Mouse (Mus musculus) thymus, postnatal 0 days (tissue): ENCODE measurements around the gene Map3k20. TPM values are rescaled to one million over a fixed set of nuclear protein-coding genes. Genes with fewer than 3 reads are reported as not detected.
A peak's percentile ranks its signal among the peaks of the same experiment; 100 is the strongest.

Source experiments
- DNase-seq: peaks from one replicate; pipeline ENCODE4 v3.0.0-alpha.2; 2015; ENCODE audit warnings: low spot score
- polyA plus RNA-seq: library from polyadenylated mRNA; unstranded; fragments of >200 nt; fragmentation: Nextera tagmentation; extraction: Ambion mirVana; gene quantifications from 2 replicates; pipeline ENCODE4 v1.2.1, GENCODE M21; 2015

Map3k20 gene
- polyA plus RNA-seq, 1 experiment from 2014 or later: 9.4 TPM

DNA sequence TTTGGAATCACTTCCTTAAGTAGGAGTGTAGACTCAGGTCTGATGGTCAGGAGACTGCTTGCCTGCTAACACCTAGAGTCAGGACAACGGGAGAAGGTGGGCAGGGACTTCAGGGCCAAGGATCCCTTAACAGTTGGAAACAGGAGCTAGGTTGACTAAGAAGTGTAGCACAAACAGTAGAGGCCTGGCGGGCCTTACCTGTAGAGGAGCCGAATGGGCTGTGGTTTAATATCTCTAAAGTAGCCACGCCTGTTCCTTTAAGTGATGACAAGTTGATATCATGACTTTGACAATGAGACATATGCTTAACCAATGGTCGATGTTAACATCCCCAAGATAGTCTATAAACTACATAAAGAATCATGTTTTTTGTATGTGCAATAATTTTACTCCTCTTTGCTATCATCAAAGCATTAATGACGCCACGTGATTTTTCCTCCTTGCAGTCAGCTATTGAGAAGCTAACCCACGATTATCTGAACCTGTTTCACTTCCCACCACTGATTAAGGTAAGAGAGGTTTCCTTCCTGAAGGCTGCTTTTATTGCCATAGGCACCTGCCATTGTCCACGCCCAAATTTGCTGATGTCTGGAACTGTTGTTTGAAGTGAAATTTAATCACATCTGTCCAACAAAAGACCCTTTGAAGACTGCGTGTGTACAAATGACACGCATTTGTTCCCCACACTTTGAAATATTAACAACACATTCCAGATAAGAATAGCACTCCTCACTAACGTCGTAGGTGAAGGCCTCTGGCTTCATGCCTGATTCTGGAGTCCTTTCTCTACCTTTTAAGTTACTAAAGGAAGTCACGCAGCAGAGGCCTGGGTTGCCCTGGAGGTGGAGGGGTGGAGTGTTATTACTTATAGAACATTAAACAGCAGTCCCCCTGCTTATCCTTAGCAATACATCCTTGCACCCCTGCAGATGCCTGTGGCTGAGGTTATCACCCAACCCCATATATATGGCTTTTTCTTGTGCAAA is 131.0 kb downstream of the Map3k20 start:
- no peak for DNase-seq

DNA sequence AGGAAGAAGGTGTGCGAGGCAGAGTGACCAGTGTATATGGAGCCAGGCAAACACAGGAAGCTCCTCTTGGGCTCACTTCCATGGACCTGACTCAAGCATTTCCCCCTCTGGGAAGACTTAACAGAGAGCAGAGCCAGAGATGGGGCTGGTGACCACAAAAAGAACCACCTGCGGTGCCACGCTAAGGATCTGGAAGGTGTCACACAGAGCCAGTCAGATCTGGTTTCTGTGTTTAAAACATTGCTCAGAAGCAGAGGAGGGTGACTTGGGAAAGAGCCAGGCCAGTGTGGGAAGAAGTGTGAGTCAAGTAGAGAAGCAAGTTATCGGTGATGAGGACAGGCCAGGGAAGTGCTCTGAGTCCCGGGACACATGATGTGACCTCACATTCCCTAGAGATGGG is 135.1 kb downstream of the Map3k20 start:
- DNase-seq: peak; percentile 12

DNA sequence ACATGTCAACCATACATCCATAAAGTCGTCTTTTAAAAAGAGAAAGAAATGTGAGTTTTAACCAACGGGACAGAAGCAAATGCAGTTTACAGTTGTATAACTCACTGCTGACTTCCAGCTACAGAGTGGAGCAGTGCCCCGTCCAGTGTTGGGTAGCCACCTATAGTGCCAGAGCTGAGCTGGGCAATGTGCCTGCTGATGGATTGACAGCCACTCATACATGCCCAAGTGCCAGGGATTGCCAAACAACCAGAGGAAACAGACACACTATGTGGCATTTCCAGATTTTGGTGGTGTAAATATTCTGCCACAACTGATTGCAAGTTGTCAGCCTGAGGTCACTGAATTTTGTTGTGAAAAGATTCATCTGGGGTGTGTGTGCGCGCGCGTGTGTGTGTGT is 139.2 kb downstream of the Map3k20 start:
- DNase-seq: no peak

DNA sequence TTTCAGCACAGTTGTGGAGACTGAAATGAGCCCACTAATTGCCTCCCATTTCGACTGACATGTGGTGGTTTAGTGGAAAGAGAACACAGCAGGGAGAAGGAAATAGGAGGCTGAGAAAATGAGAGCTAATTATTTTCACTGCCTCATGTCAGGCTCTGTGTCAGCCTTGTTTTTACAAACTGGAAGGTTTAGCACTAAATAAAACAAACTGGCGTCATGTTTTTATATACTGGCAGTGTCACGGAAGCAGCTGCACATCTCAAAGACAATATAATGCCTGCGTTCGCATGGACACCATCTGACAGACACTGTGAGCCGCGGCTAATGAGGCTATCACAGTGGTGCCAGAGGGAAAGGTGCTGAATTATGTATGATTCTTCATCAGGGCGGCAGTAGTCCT is 141.3 kb downstream of the Map3k20 start:
- DNase-seq: no peak

DNA sequence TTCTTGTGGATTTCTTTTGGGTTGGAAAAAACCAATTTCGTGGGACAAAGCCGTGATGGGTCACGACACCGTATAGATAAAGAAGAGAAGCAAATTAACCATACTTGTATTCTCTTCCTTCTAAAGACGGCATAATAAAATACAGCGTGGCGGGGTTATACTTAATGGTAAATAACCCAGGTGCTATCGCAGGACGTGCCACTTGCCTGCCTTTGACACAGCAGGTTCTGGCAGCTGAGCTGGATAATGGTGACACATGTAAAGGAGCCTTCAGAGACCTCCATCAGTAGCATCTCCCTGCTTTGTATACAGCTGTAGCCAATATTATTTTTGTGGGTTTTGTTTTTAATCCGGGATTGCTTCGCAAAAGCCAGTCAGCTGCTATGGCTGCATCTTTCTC is 141.9 kb downstream of the Map3k20 start:
- DNase-seq: no peak

DNA sequence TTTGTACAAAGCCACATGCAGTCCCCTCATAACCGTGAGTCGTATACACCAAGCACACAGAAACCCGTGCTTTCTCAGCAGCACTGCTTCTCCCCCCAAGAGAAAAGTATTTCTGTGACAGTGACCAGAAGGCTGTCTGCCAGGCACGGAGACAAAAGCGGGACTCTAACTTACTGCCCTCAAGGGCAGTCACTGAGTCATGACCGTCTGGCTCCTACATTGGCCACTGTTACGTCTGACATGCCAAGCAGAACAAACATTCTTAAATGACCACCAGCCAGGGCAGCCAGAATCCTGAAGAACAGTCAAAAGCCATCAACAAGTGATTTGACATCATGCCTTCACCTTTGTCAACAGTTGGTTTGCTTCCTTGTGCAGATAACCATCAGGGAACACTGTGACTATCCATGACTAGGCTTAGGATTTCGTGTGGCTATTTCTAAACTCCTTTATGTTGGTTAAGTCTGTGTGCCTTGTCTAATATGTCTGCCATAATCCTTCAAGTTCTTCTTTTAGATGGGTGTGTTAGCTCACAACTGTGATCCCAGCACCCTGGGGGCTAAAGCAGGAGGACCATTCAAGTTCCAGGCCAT is 153.6 kb downstream of the Map3k20 start:
- DNase-seq: no peak

DNA sequence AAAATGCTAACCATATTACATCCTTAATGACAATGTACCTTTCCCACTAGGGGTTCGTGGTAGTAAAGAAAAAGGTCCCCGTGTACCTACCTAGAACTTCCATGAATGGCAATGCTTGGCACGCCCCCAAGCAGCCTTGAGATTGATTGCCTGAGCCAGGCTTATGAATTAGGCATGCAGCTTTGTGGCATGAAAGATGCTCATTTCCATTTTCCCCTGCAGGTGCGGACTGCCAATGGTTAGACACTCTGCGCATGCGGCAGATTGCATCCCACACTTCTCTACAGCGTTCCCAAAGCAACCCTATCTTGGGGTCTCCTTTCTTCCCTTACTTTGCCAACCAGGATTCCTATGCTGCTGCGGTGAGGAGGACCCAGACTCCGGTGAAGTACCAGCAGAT is 155.6 kb downstream of the Map3k20 start:
- no peak for DNase-seq

DNA sequence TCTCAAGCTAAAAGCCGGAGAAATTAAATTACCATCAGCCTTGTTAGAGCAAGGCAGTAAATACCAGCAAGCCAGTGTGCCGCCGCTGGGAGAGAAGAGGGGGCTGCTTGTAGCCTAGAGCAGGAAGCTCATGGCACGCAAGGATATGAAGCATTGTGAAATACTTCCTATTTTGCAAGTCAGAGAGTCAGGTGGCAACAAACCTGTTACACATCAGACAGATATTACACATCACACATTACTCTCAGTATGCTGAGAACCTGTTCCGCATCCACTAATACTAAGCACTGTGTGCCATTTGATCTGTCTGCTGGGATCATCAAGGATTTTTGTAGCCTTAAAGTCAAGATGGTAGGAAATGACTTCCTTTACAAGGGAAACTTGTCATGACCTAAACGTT is 157.4 kb downstream of the Map3k20 start:
- no peak for DNase-seq

DNA sequence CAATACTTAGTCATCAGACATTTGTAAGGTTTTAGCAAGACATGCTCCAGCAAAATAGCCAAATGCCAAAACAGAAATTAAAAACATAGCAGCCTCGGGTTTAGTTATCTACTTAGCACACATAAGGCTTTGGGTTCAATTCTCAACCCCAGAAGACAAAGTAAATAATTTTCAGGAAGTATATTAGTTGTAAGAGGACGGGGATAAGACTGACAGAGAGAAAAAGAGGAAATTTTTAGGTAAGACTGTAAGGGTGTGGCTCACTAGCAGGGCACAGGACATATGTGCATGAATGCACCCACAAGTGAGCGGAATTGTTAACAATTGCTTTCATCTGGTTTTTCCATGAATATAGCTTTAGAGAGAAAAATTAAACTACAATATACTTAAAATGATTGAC is 158.5 kb downstream of the Map3k20 start:
- no peak for DNase-seq

DNA sequence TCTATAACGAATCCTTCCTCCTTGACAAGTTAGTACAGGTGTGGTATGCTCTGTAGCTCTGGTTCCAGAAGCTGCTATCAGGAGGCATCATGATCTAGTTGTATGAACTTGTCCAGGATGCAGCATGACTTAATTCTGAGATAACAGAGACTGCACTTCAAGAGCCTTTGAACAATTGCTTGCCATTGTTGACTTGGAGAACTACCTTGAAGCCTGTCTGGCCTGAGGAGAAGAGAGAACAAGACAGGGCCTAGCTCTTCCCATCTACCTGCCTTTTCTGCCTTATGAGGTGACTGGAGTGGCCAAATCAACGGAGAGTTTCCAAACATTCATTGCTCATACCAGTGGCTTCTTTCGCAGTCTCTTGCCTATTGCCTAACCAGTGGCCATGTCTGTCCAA is 160.7 kb downstream of the Map3k20 start:
- DNase-seq: no peak

DNA sequence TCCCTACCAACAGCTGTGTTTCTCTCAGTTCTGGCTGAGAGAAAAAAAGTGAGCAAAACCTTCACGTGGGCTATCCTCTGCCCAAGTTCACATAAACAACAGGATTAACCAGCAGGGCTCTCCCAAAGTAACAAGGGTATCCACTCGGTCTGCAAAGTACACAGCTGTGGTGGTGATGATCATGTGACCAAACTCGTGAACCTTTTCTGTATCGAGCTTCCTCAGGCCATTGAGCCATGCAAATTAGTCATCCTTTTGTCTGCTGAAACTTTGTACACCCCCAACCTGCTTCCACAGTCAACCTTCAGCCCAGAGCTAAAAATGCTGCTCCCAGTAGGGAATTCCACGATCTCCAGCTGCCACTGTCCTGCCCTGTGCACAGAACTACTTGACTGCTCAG is 161.2 kb downstream of the Map3k20 start:
- DNase-seq: no peak

DNA sequence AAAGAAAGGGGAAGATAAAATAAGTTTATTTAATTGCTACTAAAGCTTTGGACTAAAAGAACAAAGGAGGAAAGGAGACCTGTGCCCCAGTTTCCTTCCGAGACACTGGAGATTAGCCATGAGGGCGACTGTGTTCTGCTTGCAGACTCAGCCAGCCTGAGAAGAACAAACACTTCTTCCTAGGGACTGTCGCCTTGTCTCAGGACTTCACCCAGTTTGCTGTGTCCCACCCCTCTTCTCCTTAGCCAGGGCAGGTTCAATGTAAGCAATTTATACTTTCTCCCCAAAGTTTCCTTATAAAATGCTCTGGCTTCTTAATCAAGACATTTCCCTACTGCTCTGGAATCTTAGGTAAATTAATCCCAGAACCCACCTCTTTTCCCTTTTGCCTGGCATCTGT is 168.1 kb downstream of the Map3k20 start:
- no peak for DNase-seq

DNA sequence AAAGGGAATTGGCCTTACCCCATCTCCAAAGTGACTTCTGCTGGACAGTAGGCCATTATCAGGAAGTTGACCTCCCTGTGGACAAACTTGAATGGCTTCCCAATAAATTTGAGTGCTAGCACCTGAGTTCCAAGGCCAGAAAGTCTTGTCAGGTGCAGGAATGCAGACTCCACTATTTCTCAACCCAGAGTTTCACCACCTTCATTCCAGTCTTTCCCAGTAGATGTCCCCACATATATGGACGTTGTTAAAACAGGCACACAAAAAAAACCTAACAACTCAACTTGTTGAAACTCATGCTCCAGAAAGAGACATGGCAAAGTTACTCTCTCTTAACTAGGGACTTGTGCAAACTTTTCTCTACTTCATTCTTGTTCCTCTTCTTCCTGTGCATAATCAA is 170.8 kb downstream of the Map3k20 start:
- DNase-seq: no peak

DNA sequence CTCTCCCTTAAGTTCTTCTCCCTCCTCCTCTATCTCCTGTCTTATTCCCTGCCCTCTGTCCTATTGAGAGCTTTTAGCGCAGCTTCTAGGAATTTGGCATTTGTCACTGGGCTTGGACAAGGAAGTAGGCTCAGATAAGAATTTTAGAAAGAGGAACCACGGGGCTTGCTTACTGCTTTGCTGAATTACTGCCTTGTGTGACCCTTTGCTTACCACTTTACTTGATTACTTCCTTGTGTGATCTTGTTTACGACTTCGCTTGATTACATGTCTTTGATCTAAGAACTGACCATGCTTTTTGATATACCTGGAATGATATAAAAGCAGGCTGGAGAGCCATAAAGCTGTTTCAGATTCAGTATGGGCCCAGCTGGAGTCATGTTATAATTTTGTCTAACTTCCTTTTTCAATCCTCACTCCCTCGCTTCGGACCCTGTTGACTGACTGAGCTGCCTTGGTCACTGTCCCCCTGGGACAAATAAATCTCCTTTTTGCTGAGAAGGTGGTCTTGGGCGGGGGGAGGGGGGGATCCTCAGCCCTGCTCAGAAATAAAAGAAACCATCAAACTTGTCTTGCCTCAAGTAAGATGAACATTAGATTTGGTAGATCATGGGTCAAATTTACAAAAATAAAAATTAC is 179.1 kb downstream of the Map3k20 start:
- DNase-seq: no peak

DNA sequence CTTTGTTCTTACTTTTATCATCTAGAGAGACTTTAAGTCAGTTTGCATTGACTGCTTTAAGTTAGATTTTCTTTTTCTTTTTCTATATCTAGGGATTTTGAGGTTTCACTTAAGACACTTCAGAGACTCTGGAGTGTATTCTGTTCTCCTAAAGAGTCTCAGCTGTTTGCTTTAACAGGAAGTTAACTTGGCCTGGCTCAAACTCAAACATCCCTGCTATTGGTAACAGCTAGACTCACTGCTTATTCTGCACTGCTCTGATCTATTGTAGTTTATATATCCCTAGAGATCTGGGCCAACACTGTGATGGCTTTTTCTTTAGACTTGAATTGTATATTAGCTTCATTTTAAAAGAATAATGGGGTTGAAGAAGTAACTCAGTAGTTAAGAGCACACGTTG is 182.2 kb downstream of the Map3k20 start:
- peak; percentile 27 for DNase-seq

DNA sequence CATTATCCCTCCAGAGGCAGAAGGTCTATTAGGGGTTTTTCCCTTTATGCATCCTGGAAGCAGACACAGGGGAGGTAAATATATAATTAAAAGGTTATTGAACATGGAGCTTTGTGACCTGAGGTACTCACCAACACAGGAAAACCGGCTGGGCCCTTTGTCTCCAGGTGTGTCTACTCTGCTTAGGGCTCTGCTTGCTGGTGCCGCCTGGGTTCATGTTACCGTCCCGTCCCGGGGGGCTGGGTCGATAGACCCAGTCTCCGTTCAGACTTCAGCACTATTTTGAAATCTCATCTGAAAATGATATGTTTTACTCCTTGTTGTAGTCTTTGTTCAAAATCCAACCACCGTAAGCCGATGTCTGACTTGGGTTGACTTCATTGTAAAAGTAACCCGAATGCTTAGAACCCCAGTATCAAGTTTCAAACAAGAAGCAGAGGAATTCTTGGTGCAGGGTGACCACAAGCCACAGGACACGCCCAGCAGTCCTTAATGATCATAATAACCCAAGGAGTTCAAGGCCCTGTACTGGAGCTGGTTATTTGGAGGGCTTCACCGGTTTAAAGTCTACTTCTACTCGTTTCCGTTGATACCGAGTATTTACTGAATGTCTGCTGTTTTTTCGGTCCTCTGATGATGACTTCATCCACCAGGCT is 186.1 kb downstream of the Map3k20 start:
- DNase-seq: no peak

DNA sequence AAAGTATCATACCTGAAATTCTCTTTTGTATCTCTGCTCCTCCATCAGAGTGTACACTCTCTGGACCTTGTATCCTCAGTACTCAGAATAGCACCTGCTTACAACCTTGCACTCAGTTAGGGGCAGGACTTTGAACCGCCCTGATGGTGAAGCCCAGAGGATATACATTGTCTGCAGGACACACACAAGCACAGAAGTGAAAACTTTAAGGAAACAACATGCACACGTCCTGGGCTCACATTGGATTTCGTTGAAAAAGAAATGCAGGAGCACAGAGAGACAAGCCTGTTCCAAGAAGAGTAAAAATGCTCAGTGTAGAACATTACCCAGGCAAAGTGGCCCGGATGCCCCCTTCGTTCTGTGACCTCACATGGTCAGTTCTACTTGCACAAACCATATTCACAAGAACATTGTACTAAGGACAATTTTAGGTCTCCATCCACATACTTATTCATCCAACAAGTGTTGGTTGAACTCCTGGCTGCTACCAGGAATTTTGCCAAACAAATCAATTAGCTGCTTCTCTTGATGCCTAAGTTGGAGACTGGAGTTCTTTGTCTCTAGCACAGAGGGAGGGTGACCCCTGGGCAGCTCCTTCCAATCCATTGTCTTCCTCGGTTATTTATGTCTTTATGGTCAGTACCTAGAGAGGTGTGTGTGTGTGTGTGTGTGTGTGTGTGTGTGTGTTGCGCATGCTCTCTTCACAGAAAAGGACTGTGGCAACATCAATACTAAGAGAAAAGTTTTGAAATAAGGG is 189.3 kb downstream of the Map3k20 start:
- DNase-seq: no peak

DNA sequence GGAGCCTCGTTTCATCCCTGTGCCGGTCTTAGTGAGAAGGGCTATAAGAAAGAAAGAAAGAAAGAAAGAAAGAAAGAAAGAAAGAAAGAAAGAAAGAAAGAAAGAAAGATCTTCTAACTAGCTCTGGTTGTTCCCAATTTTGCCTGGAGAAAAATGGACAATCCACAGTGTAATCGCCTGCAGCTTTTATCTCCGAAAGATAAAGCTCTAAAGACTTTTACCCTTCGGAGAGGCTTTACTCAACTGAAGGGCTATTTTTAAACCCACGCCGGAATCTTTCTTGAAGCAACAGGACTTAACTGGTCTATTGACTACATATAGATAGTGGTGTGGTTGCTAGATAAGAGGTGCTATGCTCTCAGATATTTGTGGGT is 190.0 kb downstream of the Map3k20 start:
- no peak for DNase-seq

DNA sequence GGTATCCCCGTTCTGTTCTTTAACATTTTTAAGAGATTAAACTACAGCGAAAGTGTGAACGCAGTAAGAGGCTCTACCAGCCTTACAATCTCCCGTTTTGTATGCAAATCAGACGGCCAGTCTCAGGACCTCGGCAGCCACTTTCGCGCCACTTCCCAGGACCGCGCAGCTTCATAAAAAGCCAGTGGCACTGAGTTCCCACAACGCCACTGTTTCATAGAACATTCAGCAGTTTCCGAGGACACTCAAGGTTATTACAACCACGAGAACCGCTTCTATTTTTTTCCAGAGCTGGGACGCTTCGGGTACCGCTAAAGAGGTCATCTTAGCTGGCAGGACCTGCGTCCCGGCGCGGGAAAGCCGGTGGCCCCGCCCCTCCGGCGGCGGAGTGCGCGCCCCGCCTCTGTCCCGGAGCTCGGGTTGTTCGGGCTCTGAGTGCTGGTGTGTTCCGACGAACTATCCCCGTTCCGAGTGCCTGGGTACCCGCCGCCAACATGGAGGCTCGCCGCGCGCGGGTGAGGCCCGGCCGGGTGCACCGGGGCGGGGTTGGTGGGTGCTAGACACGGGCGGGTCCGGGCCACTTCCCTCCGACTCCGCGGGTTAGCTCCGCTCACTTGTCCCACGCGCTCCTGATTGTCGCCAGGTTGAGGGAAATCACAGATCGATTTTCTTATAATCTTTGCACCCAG is 190.5 kb downstream of the Map3k20 start, which contains the start of gene Cdca7:
Gene Cdca7, plus strand, starts transcription at position 363 of the 689 bp plus-strand sequence.
- peak; percentile 81 for DNase-seq

DNA sequence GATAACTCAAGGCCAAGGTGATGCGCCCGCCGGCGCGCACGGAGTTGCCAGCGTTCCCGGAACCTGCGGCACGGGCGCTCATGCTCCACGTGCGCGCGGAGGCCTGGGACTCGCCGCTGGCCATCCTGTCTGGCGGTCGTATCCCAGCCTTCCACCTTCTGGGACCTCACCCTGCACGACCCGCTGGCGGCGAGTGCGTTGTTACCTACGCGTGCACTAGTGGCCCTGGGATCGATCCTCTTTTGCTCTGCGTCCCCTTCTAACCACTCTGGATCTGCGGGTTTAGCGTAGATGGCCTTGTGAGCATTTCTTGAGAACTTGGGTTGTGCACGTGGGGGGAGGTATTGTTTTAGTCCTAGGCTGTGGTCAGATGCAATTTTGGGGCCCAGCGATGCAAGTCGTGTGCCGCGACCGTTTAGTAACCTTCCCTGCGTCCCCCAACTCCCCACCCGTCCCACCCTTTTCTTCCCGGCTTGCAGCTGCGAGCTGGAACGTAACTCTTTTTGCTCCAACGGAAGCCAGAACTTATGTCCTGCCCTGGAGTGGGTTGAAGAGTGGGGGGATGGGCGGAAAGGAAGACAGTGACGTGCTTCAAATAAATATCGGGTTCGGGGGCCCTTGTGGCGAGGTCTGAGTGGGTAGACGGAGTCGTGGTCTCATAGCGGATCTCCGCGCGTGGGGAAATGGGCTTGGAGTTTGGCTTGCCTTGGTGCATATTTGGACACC is 191.2 kb downstream of the Map3k20 start:
- peak; percentile 70 for DNase-seq
